Mouse (Mus musculus): ENCODE measurements around the gene Zmiz1. TPM values are rescaled to one million over a fixed set of nuclear protein-coding genes. Genes with fewer than 3 reads are reported as not detected.

The Zmiz1 gene
- total RNA-seq, 2 experiments from 2014 or later, result 86.3 to 88.2 TPM

GRCm38 (mm10) chr14:25586846-25587486 lies 128.0 kb downstream of the Zmiz1 start:
- DNase-seq (ENCODE audit: low spot score in 2 of 2), result peak in 1 of 2 experiments; percentile 39

GRCm38 (mm10) chr14:25587487-25588001 lies 128.6 kb downstream of the Zmiz1 start:
- peak in 1 of 2 experiments; percentile 50 for DNase-seq (ENCODE audit: low spot score in 2 of 2)

- DNase-seq (ENCODE audit: low spot score in 2 of 2), result no peak
These were observed 129.2 kb downstream of the Zmiz1 start for GRCm38 (mm10) chr14:25588156-25588555.

GRCm38 (mm10) chr14:25588946-25589937 lies 130.3 kb downstream of the Zmiz1 start:
- no peak for DNase-seq (ENCODE audit: low spot score in 2 of 2)

GRCm38 (mm10) chr14:25591000-25591399 lies 132.0 kb downstream of the Zmiz1 start:
- DNase-seq (ENCODE audit: low spot score in 2 of 2), result no peak

- no peak for DNase-seq (ENCODE audit: low spot score in 2 of 2)
These were observed 132.4 kb downstream of the Zmiz1 start for GRCm38 (mm10) chr14:25591426-25591825.

GRCm38 (mm10) chr14:25592522-25592921 lies 133.5 kb downstream of the Zmiz1 start:
- DNase-seq (ENCODE audit: low spot score in 2 of 2), result no peak

GRCm38 (mm10) chr14:25593876-25594275 lies 134.9 kb downstream of the Zmiz1 start:
- DNase-seq (ENCODE audit: low spot score in 2 of 2), result no peak

- DNase-seq (ENCODE audit: low spot score in 2 of 2), result no peak
These were observed 135.6 kb downstream of the Zmiz1 start for GRCm38 (mm10) chr14:25594611-25595010.

- DNase-seq (ENCODE audit: low spot score in 2 of 2), result no peak
These were observed 140.0 kb downstream of the Zmiz1 start for GRCm38 (mm10) chr14:25598960-25599359.

- no peak for DNase-seq (ENCODE audit: low spot score in 2 of 2)
These were observed 140.9 kb downstream of the Zmiz1 start for GRCm38 (mm10) chr14:25599934-25600333.

GRCm38 (mm10) chr14:25600358-25600757 lies 141.4 kb downstream of the Zmiz1 start:
- no peak for DNase-seq (ENCODE audit: low spot score in 2 of 2)

- no peak for DNase-seq (ENCODE audit: low spot score in 2 of 2)
These were observed 142.0 kb downstream of the Zmiz1 start for GRCm38 (mm10) chr14:25600951-25601350.

GRCm38 (mm10) chr14:25602018-25602417 lies 143.0 kb downstream of the Zmiz1 start:
- DNase-seq (ENCODE audit: low spot score in 2 of 2), result no peak

GRCm38 (mm10) chr14:25604395-25605142 lies 145.6 kb downstream of the Zmiz1 start:
- no peak for DNase-seq (ENCODE audit: low spot score in 2 of 2)

- DNase-seq (ENCODE audit: low spot score in 2 of 2), result no peak
These were observed 147.6 kb downstream of the Zmiz1 start for GRCm38 (mm10) chr14:25606372-25607140.

- DNase-seq (ENCODE audit: low spot score in 2 of 2), result peak in 1 of 2 experiments; percentile 66
These were observed 148.4 kb downstream of the Zmiz1 start for GRCm38 (mm10) chr14:25607141-25607967.

GRCm38 (mm10) chr14:25607968-25608491 lies 149.0 kb downstream of the Zmiz1 start:
- DNase-seq (ENCODE audit: low spot score in 2 of 2), result peak in 1 of 2 experiments; percentile 73

GRCm38 (mm10) chr14:25608618-25609017 lies 149.6 kb downstream of the Zmiz1 start:
- no peak for DNase-seq (ENCODE audit: low spot score in 2 of 2)

Measured in layer of hippocampus, adult 18-20 months (tissue).